Mouse (Mus musculus) left cerebral cortex, postnatal 10 days (tissue): ENCODE results near the gene Abca1. TPM values are rescaled to one million over a fixed set of nuclear protein-coding genes. Genes with fewer than 3 reads are reported as not detected.

Source experiments
- DNase-seq, 2 experiments: peaks; one replicate each; pipeline ENCODE4 v3.0.0; 2021 to 2022; ENCODE audit warnings: low spot score in 2 of 2, mixed read lengths in 1 of 2; ENCODE audit errors: extremely low spot score in 1 of 2
- intact Hi-C: fragments of 180-260 bp; cut with DNase I; formaldehyde crosslinking; loops from one replicate; pipeline ENCODE4 v1.15.1; 2025
- total RNA-seq, 2 experiments: library from RNA; stranded (reverse); gene quantifications; 2 replicates each; pipeline ENCODE4 v1.2.3; 2021

The Abca1 gene
- total RNA-seq, 2 experiments from 2014 or later: 30.1 to 30.2 TPM

DNA sequence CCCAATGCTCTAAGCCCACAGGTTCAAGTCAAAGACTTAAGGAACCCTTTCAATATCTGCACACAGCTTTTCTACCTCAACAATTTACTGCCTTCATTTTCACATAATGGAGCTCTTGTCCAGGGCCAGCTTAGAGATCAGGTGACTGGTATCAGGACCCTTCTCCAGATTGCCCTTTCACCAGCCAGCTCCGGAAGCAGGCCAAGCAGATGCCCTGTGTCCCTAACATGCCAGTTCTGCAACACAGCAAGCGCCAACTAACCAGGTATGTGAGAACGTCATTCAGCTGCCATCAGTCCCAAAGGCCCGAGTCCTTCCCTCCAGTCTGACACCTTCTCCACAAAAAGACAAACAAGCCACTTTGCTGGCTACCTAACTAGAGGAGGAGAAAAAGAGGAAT, 6.6 kb downstream of the Abca1 start:
- intact Hi-C loops: no loop called here
- no peak for DNase-seq

DNA sequence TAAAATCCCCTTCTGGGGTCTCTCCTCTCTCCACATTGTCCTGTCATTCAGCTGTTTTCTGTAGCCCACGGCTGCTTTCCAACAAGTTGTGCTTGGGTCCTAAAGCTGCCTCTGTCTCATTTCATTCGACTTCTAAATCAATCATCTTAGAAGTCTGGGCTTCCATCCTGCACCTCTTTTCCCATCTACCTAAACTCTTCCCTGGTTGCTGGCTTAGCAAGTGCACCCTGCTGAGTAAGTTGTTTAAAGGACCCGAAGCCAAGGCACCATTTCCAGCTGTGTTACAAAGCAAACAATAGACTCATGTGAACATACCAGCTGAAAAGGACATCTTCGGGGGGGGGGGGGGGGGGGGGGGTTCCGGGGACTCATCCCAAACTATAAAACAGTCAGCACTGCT, 7.0 kb downstream of the Abca1 start:
- intact Hi-C loops: no loop called here
- no peak for DNase-seq

- DNase-seq: no peak
- intact Hi-C loops: no loop called here
Observed at GRCm38 (mm10) chr4:53150516-53150915, 9.2 kb downstream of the Abca1 start.

DNA sequence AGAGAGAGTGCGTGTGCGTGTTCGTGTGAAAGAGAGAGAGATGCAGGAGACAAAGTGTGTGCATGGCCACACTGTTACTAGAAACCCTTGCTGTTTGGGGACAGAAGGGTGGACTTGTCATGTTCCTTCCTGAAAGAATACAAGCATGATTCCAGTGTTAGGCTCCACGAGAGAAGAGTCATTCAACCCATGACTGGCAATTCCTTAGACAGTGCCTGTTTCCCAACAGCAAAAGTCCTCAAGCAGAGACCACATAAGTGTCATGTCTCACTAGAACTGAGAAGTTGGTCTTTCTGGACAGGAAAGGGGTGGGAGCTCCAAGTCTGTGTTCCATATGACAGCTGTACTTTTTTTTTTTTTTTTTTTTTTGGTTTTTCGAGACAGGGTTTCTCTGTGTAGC, 10.1 kb downstream of the Abca1 start:
- intact Hi-C loops: no loop called here
- no peak for DNase-seq

DNA sequence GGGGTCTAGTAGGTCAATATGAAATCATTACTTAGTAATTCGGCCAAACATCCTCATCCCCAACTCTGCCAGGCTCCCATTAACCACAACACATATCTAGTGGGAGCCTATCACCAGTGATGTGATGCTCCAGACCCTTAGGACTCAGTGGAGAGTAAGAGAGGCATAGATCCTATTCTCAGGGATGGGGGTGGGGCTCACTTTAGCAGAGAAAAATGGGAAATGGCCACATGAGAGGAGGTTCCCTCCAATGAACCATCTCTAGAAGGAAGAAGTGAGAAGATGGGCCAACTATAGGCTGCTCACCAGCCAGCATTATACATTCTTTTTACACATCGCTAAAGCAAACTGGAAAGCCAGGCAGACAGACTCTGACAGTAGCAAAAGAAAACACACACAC, 10.9 kb downstream of the Abca1 start:
- DNase-seq: no peak
- intact Hi-C loops: no loop called here

DNA sequence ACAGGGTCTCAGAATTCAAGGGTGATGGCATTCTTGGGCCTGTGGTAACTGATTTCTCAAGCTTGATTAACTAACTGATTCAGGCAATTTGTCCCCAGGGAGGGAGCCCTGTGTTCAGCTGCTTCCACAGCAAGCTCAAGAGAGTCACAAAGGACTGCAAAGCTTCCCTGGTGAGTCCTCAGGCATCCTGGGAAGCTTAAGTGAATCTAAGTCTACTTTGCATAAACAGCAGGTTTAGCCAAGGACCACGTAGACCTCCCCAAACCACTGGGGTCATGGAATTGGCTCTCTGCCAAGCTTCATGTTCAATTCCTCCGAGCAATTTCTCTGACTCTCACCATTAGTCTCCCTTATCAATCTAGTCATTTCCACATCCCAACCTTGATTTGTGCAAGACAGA, 12.2 kb downstream of the Abca1 start:
- DNase-seq: no peak
- intact Hi-C loops: no loop called here

DNA sequence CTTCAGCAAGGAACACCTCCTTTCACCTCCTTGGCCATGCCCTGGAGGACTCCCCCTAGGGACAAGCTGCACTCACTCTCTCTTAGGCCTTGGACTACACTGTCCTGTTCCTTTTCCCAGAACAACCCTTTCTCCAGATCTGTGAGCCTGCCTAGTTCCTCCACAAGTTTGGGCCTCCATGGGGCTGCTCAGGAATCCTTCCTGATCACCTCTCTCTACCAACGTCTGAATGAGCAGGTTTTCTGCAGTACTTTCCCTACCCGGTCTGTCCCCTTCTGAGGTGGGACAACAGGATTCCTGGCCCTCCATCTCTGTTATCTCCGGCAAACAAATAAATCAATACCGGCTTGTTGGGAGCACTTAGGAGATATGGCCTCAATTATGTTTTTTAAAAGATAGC, 12.6 kb downstream of the Abca1 start:
- intact Hi-C loops: no loop called here

DNA sequence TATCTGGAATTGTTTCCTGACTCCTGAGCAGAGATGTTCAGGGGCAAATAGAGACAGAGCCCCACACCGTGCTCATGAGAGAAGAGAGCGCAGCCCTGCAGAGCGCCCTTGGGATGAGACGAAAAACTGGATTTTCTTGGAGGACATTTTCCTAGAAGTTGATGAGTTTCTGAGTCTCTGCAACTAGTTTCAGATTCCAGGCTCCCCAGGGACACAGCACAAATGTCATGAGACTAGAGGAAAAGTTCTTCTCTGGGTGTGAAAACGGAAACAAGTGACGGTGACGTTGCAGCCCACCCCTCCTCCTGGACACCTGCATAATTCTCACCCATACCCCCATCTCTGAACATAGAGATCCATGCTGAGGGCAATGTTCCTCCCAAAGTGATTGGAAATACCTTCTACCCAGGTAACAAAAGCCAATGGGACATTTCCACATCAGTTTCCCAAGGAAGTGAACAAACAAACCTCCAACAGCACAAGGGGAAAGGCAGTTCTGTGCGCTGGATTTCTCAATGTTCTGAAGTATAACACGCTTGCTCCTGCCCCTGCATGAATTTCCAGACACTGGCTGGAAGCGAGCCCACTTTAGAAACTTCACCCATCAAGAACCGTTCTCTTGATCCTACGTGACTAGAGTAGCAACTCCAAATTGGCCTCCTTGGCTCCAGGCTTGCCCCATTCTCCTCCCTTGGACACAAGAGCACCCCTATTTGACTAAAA, 13.3 kb downstream of the Abca1 start:
- intact Hi-C loops: no loop called here
- no peak for DNase-seq

More for the DNA sequence above, 12.6 kb downstream of the Abca1 start:
- no peak for DNase-seq

- intact Hi-C loops: no loop called here
Observed at GRCm38 (mm10) chr4:53145434-53146168, 14.1 kb downstream of the Abca1 start.

DNA sequence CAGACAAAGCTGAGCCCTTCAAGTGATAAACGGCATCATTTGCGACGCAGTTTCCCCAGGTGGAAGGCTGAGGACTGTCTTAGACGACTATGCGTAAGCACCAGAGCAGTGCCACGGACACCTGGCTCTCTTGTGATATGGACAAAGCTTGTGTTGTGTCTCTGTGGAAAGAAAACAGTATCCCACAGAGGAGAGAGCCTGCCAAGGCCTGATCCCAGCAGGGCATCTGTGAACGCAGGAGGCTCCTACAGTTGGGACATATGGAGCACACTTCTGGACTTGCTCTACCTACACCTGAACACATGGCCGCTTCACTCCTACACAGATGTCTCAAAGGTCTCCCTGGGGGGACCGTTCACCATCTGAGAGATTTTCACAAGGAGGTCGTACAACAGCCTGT, 15.1 kb downstream of the Abca1 start:
- intact Hi-C loops: no loop called here
- DNase-seq: no peak

More at GRCm38 (mm10) chr4:53145434-53146168, 14.1 kb downstream of the Abca1 start:
- no peak for DNase-seq

- no peak for DNase-seq
- intact Hi-C loops: no loop called here
Observed at GRCm38 (mm10) chr4:53144021-53144420, 15.7 kb downstream of the Abca1 start.

DNA sequence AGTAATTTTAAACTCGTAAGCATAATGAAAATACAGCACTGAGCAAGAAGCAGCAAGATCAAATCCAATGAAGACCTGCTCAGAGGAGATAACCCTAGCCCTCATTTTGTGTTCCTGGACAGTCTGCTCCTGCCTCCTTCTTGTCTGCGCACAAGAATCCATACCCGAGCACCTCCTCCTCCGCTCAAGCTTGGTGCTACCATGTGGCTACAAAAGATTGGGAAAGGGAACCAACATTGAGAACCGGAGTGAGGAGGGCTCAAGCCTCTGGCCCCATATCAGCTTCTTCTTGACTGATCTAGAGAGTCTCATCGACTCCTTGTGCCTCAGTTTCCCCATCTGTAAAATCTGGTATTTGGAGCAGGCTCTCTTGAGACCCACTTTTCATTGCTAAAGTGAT, 19.0 kb downstream of the Abca1 start:
- DNase-seq: no peak
- intact Hi-C loops: no loop called here

GRCm38 (mm10) chr4:53139495-53139894, 20.2 kb downstream of the Abca1 start:
- intact Hi-C loops: no loop called here
- no peak for DNase-seq

DNA sequence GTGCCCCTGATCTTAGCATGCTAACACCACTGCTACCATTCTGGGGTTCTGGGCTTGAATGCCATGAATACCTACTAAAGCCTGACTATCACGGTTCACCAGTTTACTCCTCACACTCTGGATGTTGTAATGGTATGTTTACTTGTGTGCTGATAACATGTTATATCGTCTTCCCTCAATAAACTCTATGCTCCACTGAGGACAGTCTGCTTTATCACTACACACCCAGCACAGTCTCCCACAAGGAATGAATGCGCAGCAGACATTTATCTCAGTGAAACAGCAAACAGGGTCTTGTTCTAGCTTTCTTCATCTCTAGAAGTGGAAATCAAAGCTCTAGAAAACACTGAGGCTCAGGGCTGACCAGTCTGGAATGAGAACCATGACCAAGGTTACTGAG, 20.7 kb downstream of the Abca1 start:
- DNase-seq: no peak
- intact Hi-C loops: no loop called here

DNA sequence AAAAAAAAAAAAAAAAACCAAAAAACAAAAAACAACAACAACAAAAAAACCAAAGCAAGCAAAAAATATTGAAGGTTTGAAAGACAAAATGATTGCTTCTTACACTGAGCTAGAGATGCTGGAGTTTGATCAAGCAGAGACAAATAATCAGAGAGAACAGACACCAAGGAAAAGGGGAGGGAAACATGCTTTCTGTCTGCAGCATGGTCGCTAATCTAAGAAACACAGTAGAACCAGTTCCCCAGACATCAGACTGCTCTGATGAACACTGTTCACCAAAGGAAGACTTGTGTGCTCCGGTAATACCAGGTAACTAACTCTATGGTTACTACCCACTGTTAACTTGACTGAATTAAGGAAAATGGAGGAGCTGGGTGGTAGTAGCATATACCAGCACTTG, 22.6 kb downstream of the Abca1 start:
- intact Hi-C loops: no loop called here
- DNase-seq: no peak

GRCm38 (mm10) chr4:53134816-53135215, 24.9 kb downstream of the Abca1 start:
- no peak for DNase-seq
- intact Hi-C loops: no loop called here

DNA sequence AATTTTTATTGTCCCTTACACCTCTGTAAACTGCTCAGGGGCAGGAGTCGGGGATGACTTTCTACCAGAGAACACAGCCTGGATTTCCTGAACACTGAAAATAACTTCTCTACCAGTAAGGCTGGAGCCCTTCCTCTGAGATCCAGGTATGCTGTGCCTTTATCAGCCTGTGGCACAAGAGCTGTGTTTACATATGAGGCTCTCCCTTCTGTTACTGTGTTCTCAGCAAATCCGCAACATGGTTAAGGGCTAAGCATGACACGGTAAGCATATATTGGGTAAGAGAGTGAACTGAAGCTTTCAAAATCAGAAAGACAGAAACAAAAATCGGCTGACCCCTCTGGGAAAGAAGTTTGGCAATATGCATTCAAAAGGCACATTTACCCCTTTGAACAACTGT, 25.7 kb downstream of the Abca1 start:
- intact Hi-C loops: no loop called here
- DNase-seq: no peak

- intact Hi-C loops: no loop called here
- no peak for DNase-seq
Observed at GRCm38 (mm10) chr4:53131538-53131937, 28.2 kb downstream of the Abca1 start.

DNA sequence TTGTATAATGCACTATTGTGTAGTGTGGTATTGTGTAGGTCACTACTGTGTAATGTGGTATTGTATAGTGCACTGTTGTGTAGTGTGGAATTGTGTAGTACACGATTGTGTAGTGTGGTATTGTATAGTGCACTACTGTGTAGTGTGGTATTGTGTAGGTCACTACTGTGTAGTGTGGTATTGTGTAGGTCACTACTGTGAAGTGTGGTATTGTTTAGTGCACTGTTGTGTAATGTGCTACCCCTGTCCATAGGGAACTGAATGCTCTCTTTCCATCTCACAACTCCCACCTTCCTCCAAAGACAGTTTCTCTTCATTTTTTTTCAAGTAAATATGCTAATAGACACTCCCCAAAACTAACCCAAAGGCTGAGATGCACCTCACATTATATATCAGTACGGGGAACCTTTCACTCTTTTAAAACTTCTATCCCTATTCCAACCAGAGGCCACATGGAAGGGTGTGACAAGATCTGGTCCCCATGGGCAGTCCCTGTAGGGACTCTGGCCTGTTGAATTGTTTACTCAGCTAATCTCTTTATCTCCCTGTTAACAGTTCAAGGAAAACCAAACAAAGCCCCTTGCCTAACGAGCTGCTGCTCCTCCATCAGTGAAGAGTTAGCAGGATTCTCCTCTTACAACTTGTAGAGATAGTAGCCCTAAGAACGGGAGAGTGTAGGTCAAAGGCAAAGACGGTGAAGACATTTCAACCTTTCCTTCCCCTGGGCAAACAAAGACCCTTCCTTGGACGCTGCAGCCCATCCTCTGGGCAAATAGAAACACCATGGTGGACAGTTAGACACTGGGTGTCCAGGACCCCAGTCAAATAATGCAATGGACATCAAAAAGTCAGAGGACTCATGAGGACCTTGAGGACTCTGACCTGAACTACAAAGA, 28.8 kb downstream of the Abca1 start:
- intact Hi-C loops: no loop called here
- DNase-seq: no peak
